Mouse (Mus musculus) small intestine, adult 2 months (tissue): ENCODE measurements around the gene Arf3.

Experiments used
- CTCF ChIP-seq: fragments of 200-500 bp; IDR thresholded peaks from 2 replicates; pipeline ENCODE4 v1.5.1; 2012; ENCODE audit warnings: low read depth, mild to moderate bottlenecking, control low read depth, inconsistent platforms, low read length, moderate library complexity, mixed read lengths; ENCODE audit not compliant: insufficient replicate concordance, insufficient read length; ENCODE audit errors: extremely low read depth
- POLR2A ChIP-seq: fragments of 200-500 bp; IDR thresholded peaks from 2 replicates; pipeline ENCODE4 v1.6.1; 2012; ENCODE audit warnings: low read depth, mild to moderate bottlenecking, control low read depth, inconsistent platforms, low read length, moderate library complexity

- TF ChIP-seq POLR2A: no peak
- TF ChIP-seq CTCF: no peak
These were observed 29.4 kb upstream of the Arf3 start for GRCm38 (mm10) chr15:98792233-98793020.
